Mouse (Mus musculus): ENCODE data around the gene Slc41a3. TPM values are rescaled to one million over a fixed set of nuclear protein-coding genes. Genes with fewer than 3 reads are reported as not detected.
"Not testable (repeated sequence)": the region's sequence is repeated elsewhere in the genome, so short reads cannot be mapped to it uniquely, and the experiment has no call there.

The Slc41a3 gene
- total RNA-seq, 2 experiments from 2014 or later: 4.0 to 4.1 TPM

DNA sequence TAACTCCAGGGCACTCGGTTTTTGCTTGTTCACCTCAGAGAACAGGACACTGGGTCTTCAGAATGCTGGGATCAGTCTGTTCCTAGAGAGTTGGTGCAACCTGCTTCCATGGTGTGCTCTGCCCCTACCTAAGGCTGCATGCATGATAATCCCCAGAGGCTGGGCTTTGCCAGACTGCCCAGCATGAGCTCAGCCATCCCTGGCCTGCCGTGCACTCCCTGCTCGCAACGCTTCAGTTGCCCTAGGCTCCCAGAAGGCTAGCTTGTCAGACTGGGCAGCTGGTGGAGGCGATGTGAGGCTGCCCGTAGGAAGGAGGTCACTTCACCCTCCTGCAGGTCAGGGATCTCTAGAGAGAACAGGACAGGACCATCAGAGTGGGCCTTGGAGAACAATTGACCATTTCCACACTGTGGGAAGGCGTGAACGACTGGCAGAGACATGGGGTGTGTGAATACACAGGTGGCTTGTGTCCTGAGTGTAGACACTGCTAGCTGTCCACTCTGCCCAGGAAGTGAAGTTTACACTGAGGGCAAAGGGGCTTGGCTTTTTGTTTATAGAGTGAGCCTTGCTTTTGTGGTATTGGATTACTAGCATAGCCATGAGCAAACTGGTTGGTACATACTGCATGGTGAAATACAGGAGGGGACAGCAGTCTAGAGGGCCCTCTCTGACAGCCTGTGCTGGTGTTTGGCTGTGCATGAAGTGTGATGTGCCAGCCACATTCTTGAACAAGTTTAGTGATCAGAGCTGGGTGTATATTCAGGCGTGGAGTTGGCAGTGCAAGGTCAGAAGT, 16.5 kb downstream of the Slc41a3 start:
- no peak for DNase-seq (ENCODE audit: low spot score in 2 of 2)
- TF ChIP-seq CTCF (conservative IDR thresholded peaks at IDR 0.05): no peak
- H3K27ac ChIP-seq: no peak overlapping the region
- H3K4me3 ChIP-seq: no peak overlapping the region

DNA sequence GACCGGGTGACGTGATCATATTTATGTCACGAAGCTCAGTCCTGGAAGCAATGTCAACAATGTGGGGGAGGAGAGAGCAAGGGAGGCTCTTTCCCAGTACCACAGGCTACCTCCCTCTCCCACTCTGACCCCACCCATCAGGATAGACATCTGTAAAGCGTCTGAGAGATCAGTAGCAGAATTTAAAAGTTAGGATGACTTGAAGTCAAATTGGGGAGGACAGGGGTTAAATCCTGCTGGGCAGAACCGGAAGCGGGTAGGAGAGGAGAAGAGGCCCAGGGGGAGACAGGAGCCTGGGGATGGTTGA, 17.0 kb downstream of the Slc41a3 start:
- DNase-seq (ENCODE audit: low spot score in 2 of 2): no peak
- no peak overlapping the region for H3K4me3 ChIP-seq
- H3K27ac ChIP-seq: no peak overlapping the region
- TF ChIP-seq CTCF (conservative IDR thresholded peaks at IDR 0.05): no peak

DNA sequence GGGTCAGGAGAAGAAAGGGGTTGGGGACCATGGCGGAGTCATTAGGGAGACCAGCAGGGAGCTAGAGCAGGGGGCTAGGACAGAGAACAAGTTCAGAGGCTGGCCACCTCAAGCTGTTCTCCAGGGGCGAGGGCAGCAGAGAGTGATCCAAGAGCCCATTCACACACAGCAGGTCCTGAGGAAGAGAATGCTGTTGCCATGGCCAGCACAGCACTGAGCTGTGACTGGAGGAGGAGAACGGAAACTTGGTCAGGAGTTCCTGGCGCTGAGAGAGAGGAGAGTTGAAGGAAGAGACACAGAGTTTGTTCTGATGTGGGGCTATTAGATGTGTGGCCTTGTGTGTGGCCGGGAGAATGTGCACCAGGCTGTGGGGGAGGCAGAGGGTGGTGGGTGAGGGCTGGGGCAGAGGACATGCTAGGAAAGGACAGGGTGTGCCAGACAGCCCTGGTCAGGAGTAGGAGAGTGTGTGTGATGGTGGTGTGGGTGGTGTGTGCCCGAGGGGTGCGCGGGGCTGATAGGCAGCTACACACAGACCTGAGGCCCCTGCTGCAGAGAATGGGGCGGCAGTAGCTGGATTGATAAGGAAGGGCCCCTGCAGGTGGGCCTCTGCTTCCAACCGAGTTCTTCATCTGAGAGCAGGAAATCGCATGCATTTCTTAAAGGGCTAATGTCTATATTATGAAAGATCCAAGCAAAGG, 18.4 kb downstream of the Slc41a3 start:
- Histone ChIP-seq H3K27ac (no peak overlapping the region), H3K4me3 (no peak overlapping the region)
- no peak for TF ChIP-seq CTCF (conservative IDR thresholded peaks at IDR 0.05)
- DNase-seq (ENCODE audit: low spot score in 2 of 2): no peak

DNA sequence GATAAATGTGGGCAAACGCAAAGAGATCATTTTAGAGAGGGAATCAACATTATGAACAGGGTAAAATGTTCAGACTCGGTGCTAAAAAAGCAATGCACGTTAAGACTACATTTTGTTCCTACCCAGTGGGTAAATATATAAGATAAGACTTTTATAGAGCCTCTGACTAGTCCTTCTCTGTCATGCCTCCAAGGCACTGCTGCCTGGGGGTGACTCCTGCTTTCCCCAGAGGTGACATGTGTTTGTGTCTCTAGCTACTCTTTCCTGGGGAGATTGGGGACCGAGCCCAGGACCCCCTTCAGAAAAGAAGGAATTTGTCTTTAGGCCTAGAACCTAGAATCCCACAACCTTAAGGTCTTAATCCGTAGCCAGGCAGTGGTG, 18.9 kb downstream of the Slc41a3 start:
- H3K4me3 ChIP-seq: no peak overlapping the region
- H3K27ac ChIP-seq: no peak overlapping the region
- no peak for DNase-seq (ENCODE audit: low spot score in 2 of 2)
- TF ChIP-seq CTCF (conservative IDR thresholded peaks at IDR 0.05): no peak

DNA sequence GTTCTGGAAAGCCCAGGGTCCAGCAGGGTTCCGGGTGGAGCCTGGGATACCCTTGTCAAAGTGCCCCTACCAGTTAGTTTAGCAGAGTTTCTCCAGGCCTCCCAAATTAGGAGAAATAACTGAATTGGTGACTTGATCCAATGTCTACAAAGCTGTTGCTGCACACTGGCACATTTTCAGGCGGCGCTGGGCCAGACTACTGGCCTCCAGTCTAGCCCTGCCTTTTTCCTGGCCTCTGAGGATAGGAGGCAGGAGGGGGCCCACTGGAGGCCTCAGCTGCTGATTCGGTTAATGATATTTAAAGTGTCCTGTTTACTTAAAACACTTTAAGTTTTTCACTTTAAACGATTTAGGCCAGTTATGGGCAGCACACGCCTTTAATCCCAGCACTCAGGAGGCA, 19.7 kb downstream of the Slc41a3 start:
- DNase-seq (ENCODE audit: low spot score in 2 of 2): no peak
- TF ChIP-seq CTCF (conservative IDR thresholded peaks at IDR 0.05): no peak
- Histone ChIP-seq H3K4me3 (no peak overlapping the region), H3K27ac (no peak overlapping the region)

DNA sequence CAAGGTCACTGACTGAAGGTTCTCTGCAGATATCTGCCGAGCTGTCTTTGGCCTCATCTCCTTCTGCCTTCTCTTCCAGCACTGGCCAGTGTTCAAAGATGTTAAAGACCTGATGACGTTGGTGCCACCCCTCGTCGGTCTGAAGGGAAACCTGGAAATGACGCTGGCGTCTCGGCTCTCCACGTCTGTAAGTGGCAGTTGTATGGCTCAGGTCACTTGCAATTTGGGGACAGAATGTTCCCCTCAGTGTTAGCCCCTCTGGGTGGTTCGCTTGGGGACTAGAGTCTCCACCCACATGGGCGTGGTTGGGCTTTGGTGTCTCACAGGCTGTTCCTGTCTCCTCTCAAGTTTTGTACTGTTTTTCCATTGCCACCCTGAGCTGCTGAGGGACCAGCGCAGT, 20.2 kb downstream of the Slc41a3 start:
- Histone ChIP-seq H3K27ac (no peak overlapping the region), H3K4me3 (no peak overlapping the region)
- DNase-seq (ENCODE audit: low spot score in 2 of 2): no peak
- TF ChIP-seq CTCF (conservative IDR thresholded peaks at IDR 0.05): no peak

DNA sequence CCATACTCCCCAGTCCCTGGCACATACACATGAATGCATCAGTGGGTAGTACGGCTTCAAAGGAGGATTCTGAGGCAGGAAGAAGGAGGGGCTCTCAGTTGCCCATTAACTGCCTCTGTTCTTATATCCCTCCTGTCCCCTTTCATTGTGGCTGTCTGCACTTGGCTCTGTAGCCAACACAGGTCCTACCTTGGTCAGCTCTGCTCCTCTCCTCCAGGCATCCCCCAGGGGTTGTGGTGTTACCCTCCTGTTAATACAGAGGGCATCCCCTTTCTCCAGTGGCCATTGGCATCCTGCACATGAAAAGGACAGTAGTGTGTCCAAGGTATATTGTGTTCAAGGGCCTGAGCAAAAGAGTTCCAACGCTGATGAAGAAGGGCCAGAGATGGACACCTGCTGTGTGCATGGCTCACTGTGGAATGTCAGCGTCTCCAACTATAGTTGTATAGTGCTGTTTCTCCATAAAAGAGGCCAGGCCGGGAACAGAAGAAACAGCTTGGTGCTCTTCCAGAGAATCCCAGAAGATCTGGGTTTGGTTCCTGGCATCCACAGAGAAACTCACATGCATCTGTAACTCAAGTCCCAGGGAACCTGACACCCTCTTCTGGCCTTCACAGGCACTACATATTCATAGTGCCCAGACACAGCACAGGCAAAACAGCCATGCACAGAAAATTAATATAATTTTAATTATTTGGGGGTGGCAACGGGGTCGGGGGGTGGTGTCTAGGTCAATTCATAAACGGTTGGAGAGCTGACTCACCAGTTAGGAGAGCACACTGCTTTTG, 20.9 kb downstream of the Slc41a3 start:
- no peak for DNase-seq (ENCODE audit: low spot score in 2 of 2)
- TF ChIP-seq CTCF (conservative IDR thresholded peaks at IDR 0.05): peak; percentile 42
- Histone ChIP-seq H3K4me3 (no peak overlapping the region), H3K27ac (no peak overlapping the region)

DNA sequence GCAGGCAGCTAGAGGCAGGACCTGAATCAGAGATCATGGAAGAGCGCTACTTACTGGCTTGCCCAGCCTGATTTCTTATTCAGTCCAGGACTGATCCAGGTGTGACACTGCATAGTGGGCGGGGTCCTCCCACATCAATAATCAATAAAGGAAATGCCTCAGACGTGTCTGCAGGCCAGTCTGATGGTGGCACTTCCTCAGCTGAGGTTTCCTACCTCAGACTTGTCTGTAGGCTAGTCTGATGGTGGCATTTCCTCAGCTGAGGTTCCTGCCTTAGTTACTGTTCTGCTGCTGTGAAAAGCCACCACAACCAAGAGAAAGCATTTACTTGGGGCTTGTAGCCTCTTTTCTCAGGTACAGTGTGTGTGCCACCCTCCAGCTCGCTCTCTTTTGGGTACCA, 23.0 kb downstream of the Slc41a3 start:
- TF ChIP-seq CTCF (conservative IDR thresholded peaks at IDR 0.05): no peak
- no peak for DNase-seq (ENCODE audit: low spot score in 2 of 2)
- Histone ChIP-seq H3K27ac (no peak overlapping the region), H3K4me3 (no peak overlapping the region)

DNA sequence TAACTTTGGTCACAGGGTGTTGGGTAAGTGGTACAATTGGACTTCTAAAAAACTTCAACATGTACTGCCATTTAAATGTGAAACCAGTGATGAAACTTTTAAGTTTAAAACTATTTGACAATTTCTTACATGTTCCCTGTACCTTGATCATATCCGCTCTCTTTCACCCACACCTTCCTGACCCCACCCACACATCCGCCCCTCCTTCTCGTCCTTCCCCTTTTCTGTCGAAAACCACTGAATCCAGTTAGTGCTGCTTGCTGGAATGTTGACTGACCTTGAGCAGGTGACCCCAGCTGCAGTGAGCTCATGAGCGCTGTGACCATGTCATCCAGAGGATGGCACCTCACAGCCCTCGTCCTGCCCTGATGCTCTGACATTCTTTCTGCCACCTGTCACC, 25.0 kb downstream of the Slc41a3 start:
- no peak for TF ChIP-seq CTCF (conservative IDR thresholded peaks at IDR 0.05)
- Histone ChIP-seq H3K27ac (no peak overlapping the region), H3K4me3 (no peak overlapping the region)
- no peak for DNase-seq (ENCODE audit: low spot score in 2 of 2)

DNA sequence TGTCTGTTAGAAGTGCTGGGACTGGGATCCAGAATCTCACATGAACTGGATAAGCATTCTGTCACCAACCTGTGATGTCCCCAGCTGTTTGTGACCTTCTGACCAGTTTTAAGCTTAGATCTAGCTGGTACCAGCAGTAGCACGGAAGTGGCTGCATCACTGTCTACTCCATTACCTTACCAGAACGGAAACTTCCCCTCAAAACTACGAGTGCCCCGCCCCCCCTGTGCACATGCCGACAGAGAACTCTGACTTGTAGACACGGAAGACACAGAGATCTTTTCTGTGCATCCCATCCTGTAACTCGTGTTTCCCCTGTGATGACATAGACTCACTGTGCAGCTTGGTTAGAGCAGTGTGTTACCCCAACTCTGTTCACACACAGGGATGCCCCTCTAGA, 25.9 kb downstream of the Slc41a3 start:
- no peak for TF ChIP-seq CTCF (conservative IDR thresholded peaks at IDR 0.05)
- no peak for DNase-seq (ENCODE audit: low spot score in 2 of 2)

DNA sequence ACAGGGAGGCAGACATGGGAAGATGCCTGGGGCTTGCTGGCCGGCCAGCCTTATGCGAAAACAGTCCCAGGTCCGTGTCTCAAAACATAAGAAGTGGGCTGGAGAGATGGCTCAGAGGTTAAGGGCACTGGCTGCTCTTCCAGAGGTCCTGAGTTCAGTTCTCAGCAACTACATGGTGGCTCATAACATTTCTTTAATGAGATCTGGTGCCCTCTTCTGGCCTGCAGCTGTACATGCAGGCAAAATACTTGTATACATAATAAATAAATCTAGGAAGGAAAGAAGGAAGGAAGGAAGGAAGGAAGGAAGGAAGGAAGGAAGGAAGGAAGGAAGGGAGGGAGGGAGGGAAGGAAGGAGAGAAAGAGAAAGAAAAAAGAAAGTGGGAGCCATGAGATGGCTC, 28.0 kb downstream of the Slc41a3 start:
- H3K27ac ChIP-seq; DNase-seq (ENCODE audit: low spot score in 2 of 2); H3K4me3 ChIP-seq: not testable (repeated sequence)
- peak; percentile 59 for TF ChIP-seq CTCF (conservative IDR thresholded peaks at IDR 0.05)

More for the DNA sequence above, 25.9 kb downstream of the Slc41a3 start:
- Histone ChIP-seq H3K27ac (no peak overlapping the region), H3K4me3 (no peak overlapping the region)

DNA sequence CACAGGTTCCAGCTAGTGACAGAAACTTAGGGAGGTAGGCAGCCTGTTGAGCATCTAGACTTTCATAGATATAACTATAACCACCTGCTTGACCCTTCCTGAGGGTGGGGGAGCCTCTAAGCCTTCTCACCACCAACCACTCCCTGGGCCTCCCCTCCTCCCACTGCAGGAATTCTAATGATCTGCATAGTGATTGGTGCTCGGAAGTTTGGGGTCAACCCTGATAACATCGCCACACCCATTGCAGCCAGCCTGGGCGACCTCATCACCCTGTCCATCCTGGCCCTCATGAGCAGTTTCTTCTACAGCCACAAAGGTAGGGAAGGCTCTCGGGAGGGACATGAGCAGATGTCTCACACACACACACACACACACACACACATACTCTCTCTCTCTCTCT, 30.6 kb downstream of the Slc41a3 start:
- no peak overlapping the region for H3K27ac ChIP-seq
- H3K4me3 ChIP-seq: no peak overlapping the region
- no peak for DNase-seq (ENCODE audit: low spot score in 2 of 2)
- no peak for TF ChIP-seq CTCF (conservative IDR thresholded peaks at IDR 0.05)

DNA sequence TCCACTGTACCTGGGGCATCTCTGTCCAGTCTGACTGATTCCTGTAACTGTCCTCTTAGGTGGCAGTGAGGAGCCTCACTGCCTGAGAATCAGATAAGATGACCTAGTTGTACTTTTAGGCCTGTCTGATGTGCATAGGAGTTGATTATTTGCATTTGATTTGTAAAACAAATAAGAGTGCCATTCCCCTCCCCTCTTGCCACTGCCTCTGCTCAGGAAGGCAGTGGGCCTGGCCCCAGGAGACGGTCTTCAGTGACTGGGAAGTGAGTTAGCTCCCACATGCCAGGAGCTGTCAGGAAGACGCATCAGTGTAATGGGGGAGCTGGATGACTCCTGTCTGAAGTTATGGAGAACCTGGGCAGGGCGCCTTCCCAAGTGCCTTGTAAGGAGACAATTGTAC, 31.1 kb downstream of the Slc41a3 start:
- no peak for DNase-seq (ENCODE audit: low spot score in 2 of 2)
- Histone ChIP-seq H3K4me3 (no peak overlapping the region), H3K27ac (no peak overlapping the region)
- no peak for TF ChIP-seq CTCF (conservative IDR thresholded peaks at IDR 0.05)

Data from layer of hippocampus, adult 2 months (tissue).